Mouse (Mus musculus) lung, postnatal 0 days (tissue): ENCODE measurements around the gene Inf2.

Experiments
- CTCF ChIP-seq: IDR thresholded peaks from 2 replicates; pipeline ENCODE4 v1.5.1; 2016; ENCODE audit warnings: antibody characterized with exemption, mild to moderate bottlenecking
- EP300 ChIP-seq: IDR thresholded peaks from 2 replicates; pipeline ENCODE4 v1.6.1; 2016; ENCODE audit warnings: antibody characterized with exemption, mild to moderate bottlenecking, control low read depth

DNA sequence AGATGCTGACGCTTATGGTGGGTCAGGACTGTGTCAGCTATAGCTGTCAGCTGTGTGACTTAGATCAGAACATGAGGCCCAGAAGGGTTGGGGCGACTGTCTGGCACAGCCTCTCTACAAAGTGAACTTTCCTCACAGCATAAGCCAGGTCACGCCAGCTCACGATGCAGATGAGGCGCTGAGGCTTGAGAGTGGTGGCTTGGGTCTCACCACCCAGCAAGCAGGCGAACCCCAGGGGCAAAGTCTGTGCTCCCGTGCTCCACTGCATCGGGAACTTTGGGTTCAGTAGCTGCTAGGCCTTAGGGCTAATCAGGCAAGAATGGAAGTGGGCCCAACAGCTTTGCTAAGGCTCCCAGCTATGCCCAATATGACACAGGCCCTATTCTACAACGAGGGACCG is 20.4 kb downstream of the Inf2 start:
- TF ChIP-seq CTCF (no peak), EP300 (no peak)
